Mouse (Mus musculus): Measurements from ENCODE around the gene Mctp1.

DNA sequence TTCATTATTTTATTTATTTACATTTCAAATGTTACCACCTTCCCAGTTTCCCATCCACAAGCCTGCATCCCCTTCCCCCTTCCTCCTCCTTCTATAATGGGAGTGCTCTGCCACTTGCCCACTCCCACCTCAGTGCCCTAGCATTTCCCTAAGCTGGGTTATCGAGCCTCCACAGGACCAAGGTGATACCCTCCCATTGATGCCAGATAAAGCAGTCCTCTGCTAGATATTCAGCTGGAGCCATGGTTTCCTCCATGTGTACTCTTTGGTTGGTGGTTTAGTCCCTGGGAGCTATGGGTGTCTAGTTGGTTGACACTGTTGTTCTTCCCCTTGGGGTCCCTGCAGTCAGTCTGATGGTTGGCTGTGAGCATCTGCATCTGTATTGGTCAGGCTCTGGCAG, 61.7 kb downstream of the Mctp1 start:
- TF ChIP-seq POLR2A (IDR thresholded peaks at IDR 0.05; ENCODE audit: control insufficient read depth, low read depth, low read length), result no peak
- TF ChIP-seq CTCF (IDR thresholded peaks at IDR 0.05; ENCODE audit: control insufficient read depth, insufficient read depth, insufficient replicate concordance, low read depth, low read length), result no peak
